Mouse (Mus musculus): ENCODE data around the gene Abhd17a.

The Abhd17a gene

DNA sequence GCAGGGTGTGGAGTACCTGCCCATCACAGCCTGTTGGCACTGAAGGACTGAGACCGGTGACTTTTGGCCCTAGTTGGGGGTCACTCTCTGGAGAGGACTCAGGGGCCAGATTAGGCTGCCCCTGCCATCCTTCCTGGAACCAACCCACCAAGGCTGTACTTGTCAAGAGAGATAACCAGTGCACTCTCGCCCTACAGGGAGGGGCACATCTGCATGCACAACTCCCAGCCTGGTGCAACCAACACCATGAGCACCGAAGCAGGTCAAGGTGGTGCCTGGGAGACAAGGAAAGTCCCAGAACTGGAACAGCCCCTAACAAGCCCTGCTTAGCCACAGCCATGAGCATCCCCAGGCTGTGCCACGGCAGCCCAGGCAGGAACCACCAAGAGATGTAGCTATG lies 43.2 kb downstream of the Abhd17a start:
- DNase-seq (ENCODE audit: low spot score in 2 of 2): no peak

GRCm38 (mm10) chr10:80545590-80545989 lies 44.6 kb downstream of the Abhd17a start:
- no peak for DNase-seq (ENCODE audit: low spot score in 2 of 2)

- no peak for DNase-seq (ENCODE audit: low spot score in 2 of 2)
These were observed 46.3 kb downstream of the Abhd17a start for GRCm38 (mm10) chr10:80543873-80544272.

GRCm38 (mm10) chr10:80539493-80539892 lies 50.6 kb downstream of the Abhd17a start:
- no peak for DNase-seq (ENCODE audit: low spot score in 2 of 2)

DNA sequence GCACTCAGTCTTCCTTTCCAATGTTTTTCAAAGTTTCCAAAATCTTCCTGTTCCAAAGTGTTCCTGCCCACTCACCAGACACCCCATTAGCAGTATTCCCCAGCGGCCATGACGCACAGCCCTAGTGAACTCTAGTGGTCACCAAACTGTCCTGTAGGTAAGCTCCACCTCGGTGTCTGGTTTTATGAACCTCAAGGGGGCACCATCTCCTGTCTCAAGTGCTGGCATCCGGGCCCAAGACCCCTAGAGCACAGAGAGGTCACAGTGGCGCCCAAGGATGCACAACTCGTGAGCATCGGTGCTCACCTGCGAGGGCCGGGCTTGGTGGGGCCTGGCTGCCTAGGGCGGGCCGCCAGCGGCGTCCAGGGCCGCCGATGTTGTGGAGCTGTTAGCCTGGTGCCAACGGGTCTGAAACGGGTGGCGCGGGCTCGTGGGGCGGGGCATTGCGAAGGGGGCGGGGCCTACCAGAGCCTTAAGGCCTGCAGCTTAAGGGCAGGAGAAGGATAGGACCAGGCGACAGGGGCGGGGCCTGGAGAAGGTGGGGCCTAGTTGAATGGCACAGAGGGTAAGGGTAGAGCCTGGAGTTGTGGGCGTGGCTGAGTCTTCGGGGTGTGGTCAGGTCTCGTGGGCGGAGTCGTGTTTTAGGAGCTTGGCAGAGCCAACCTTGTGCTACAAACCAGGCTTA lies 51.3 kb downstream of the Abhd17a start, which contains the start of gene Atp8b3:
TSS of gene Atp8b3 (minus strand) at position 415 of the 685 bp plus-strand sequence.
- DNase-seq (ENCODE audit: low spot score in 2 of 2): peak; percentile 41 to 48

- DNase-seq (ENCODE audit: low spot score in 2 of 2): no peak
These were observed 52.0 kb downstream of the Abhd17a start for GRCm38 (mm10) chr10:80538180-80538579.

GRCm38 (mm10) chr10:80535711-80536110 lies 54.4 kb downstream of the Abhd17a start:
- no peak for DNase-seq (ENCODE audit: low spot score in 2 of 2)

GRCm38 (mm10) chr10:80535071-80535470 lies 55.1 kb downstream of the Abhd17a start:
- DNase-seq (ENCODE audit: low spot score in 2 of 2): no peak

DNA sequence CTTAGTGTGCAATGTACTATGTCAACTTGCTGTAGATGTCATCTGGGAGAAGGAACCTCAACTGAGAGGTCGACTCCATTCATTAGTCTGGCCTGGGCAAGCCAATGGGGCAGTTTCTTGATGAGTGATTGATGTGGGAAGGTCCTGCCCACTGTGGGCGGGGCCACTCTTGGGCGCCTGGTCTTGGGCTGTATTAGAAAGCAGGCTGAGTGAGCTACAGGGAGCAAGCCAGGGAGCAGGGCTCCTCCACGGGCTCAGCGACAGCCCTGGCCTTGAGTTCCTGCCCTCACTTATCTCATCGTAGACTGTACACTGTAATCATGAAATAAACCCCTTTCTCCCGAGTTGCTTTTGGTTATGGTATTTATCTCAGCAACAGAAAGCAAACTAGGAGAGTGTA lies 56.4 kb downstream of the Abhd17a start:
- no peak for DNase-seq (ENCODE audit: low spot score in 2 of 2)

Measured in heart, adult 9 months (tissue).